Mouse (Mus musculus): ENCODE results near the gene Serf2.
A peak's percentile ranks its signal among the peaks of the same experiment; 100 is the strongest.

The Serf2 gene

DNA sequence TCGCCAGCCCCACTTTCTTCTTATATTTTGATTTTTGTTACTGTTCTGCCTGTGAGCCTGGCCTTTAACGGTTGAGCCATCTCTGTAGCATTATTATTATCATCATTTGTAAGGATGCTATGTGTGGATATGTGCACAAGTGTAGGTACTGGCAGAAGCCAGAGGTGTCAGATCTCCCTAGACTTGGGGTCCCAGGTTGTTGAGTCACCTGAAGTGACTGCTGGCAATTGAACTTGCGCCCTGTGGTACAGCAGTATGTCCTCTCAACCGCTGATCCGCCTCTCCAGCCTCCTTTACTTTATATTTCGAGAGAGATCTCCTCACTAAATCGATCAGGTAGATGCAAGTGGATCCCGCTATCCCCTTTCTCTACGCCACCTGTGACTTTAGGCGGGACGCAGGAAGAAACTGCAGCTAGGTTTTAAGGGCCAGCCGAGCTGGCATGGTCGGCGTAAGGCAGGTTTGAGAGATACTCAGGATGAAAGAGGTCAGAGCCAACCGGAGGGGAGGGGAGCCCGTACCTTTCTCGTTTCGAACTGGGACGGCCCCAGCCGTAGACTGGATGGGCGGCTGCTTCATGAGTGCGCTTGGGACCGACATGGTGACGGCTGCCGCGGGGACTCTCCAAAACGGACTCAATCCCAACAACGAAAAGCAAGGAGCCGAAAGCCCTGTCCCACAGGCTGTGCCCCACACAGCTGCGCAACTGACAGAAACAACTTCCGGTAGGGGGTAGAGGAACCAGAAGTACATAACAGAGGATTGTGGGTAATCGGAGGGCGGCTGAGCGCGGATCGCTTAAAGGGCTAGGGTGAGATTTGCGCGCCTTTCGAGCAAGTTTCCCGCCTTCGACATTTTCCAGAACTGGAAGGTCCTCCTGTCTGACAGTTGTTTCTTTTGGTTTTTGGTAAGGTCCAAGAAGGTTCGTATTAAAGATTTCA, 57.2 kb downstream of the Serf2 start, which contains the start of the genes Mfap1a and Wdr76:
Gene Mfap1a, minus strand, starts transcription at position 724 of the 941 bp plus-strand sequence.
Gene Wdr76, plus strand, starts transcription at position 782 of the 941 bp plus-strand sequence.
- peak; percentile 86 to 87 for DNase-seq (ENCODE audit: low spot score in 2 of 2)

DNA sequence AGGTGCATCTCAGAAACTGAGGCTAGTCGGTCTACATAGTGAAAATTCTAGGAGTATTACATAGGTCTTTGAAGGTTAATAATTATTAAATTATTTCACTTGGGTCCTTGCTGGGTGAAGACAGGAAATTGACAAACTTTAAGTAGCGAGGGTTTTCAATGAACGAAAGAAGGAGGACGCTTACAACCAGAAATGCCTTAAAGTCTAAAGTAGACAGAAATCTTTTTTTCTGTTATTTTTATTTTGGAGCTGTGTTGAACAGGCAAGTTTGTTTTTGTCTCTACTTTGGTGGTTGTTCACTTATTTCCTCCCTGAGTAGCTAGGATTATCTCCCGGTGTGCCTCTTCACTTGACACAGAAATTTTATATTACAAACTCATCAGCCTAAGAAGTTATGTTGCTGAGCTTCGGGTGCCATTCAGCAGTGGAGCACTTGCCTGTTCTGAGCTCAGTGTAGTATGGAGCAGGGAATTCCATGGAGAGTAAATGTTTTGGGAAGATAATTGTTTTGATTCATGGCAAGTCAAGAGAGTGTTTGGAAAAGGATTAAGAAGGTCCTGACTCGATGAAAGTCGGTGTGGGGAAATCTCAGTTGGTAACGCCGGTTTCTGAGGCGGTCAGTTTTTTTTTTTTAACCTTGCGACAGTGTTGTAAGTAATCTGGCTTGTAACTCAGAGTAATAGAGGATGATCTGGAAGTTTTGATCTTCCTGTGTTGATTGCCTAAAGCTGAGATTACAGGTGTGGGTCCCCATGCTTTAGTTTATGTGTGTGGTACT, 58.4 kb downstream of the Serf2 start:
- no peak for DNase-seq (ENCODE audit: low spot score in 2 of 2)
